Comparison of ENCODE assay signal across 15 mouse cellular contexts in genomic region chr11:82380606-82381202, GRCm38 (mm10). TPM values are rescaled to one million over a fixed set of nuclear protein-coding genes. Genes with fewer than 3 reads are reported as not detected.
DNase-seq lines count a peak whose midpoint lies in the region; ATAC-seq and TF ChIP-seq lines count a peak whose summit lies in the region.
"Had no signal": no experiment of that assay in that cellular context is flagged by ENCODE, and none has a peak within 500 bp of the region (broad histone marks: within the 10 kb centered on the region; RNA-seq: fewer than 3 reads in every experiment).

No protein-coding gene starts in this region.

- no peak for TF ChIP-seq CTCF in hindbrain, postnatal 0 days (IDR thresholded peaks at IDR 0.05; ENCODE audit: low read depth)

- WGBS in hindbrain, embryonic 13.5 days: 40% methylated on average over 3 of the region's 3 CpGs
- 76% methylated on average over 3 of the region's 3 CpGs for WGBS in hindbrain, embryonic 11.5 days
- 27% methylated on average over 3 of the region's 3 CpGs for WGBS in hindbrain, postnatal 0 days
- WGBS in stomach, embryonic 15.5 days: 35% methylated on average over 3 of the region's 3 CpGs

- H3K9me3 ChIP-seq in hindbrain, embryonic 13.5 days: no peaks in the 10 kb centered on the region
- no peaks in the 10 kb centered on the region for H3K9me3 ChIP-seq in hindbrain, embryonic 11.5 days (ENCODE audit: control insufficient read depth, low read length)
- H3K9me3 ChIP-seq in hindbrain, postnatal 0 days (ENCODE audit: low read length): no peaks in the 10 kb centered on the region
- H3K9me3 ChIP-seq in stomach, embryonic 15.5 days: no peaks in the 10 kb centered on the region
- H3K9me3 ChIP-seq: embryonic facial prominence, embryonic 15.5 days; liver, embryonic 15.5 days had no signal

- no peak overlapping the region for H3K4me3 ChIP-seq in hindbrain, embryonic 13.5 days
- no peak overlapping the region for H3K4me3 ChIP-seq in hindbrain, embryonic 11.5 days (ENCODE audit: low read depth, low read length)
- H3K4me3 ChIP-seq in hindbrain, postnatal 0 days (ENCODE audit: low read length): no peak overlapping the region
- no peak overlapping the region for H3K4me3 ChIP-seq in stomach, embryonic 15.5 days (replicated peaks)
- H3K4me3 ChIP-seq: embryonic facial prominence, embryonic 15.5 days; liver, embryonic 15.5 days had no signal

- no peak overlapping the region for H3K9ac ChIP-seq in hindbrain, embryonic 13.5 days
- H3K9ac ChIP-seq in hindbrain, embryonic 11.5 days (ENCODE audit: low read depth, low read length): no peak overlapping the region
- H3K9ac ChIP-seq in hindbrain, postnatal 0 days (replicated peaks; ENCODE audit: low read length): no peak overlapping the region
- no peak overlapping the region for H3K9ac ChIP-seq in stomach, embryonic 15.5 days
- H3K9ac ChIP-seq: embryonic facial prominence, embryonic 15.5 days; liver, embryonic 15.5 days had no signal

- H3K4me1 ChIP-seq in hindbrain, embryonic 13.5 days (replicated peaks): peaks cover 19% of the 10 kb centered on the region; the same call in 1 of the 2 replicates
- no peaks in the 10 kb centered on the region for H3K4me1 ChIP-seq in hindbrain, embryonic 11.5 days (replicated peaks; ENCODE audit: control insufficient read depth, insufficient read depth, low read length)
- H3K4me1 ChIP-seq in hindbrain, postnatal 0 days (ENCODE audit: insufficient read depth, low read length): no peaks in the 10 kb centered on the region
- no peaks in the 10 kb centered on the region for H3K4me1 ChIP-seq in stomach, embryonic 15.5 days
- H3K4me1 ChIP-seq: embryonic facial prominence, embryonic 15.5 days; liver, embryonic 15.5 days had no signal

- intact Hi-C loops in gastrocnemius, postnatal 36 days (cut with DNase I): no loop called here

- no peak overlapping the region for H3K4me2 ChIP-seq in hindbrain, embryonic 13.5 days
- no peak overlapping the region for H3K4me2 ChIP-seq in hindbrain, embryonic 11.5 days (replicated peaks; ENCODE audit: low read depth, low read length)
- no peak overlapping the region for H3K4me2 ChIP-seq in hindbrain, postnatal 0 days (ENCODE audit: low read depth, low read length)
- no peak overlapping the region for H3K4me2 ChIP-seq in stomach, embryonic 15.5 days
- H3K4me2 ChIP-seq: embryonic facial prominence, embryonic 15.5 days; liver, embryonic 15.5 days had no signal

- no peak for DNase-seq in hindbrain, embryonic 11.5 days (ENCODE audit: low spot score)
- DNase-seq in retina, postnatal 1 day: peak; percentile 97
- no peak for DNase-seq in retina, embryonic 14.5 days (ENCODE audit: low spot score)
- peak; percentile 88 for DNase-seq in hindbrain, postnatal 0 days (ENCODE audit: low spot score)
- no peak for DNase-seq in gastrocnemius, postnatal 36 days
- DNase-seq in testis, postnatal 14 days (ENCODE audit: low spot score): no peak
- DNase-seq: gastrocnemius, postnatal 14 days; heart, postnatal 36 days; right cerebral cortex, adult 18-20 months; thymus, postnatal 25 days had no signal

- peak; percentile 76 for ATAC-seq in hindbrain, embryonic 13.5 days (ENCODE audit: low FRiP score)
- no peak for ATAC-seq in hindbrain, embryonic 11.5 days (ENCODE audit: low FRiP score)
- peak; percentile 86 for ATAC-seq in hindbrain, postnatal 0 days
- ATAC-seq in stomach, embryonic 15.5 days (ENCODE audit: insufficient read depth, low FRiP score, low read depth): 0 out of 2 replicates have a peak, but pooled peaks have one; percentile 63

- peaks cover 41% of the 10 kb centered on the region for H3K27me3 ChIP-seq in hindbrain, embryonic 13.5 days
- peaks cover 8% of the 10 kb centered on the region; the same call in 1 of the 2 replicates for H3K27me3 ChIP-seq in hindbrain, embryonic 11.5 days (ENCODE audit: control insufficient read depth, insufficient read depth, low read length)
- no peaks in the 10 kb centered on the region; the same call in 1 of the 2 replicates for H3K27me3 ChIP-seq in hindbrain, postnatal 0 days (ENCODE audit: insufficient read depth, low read length)
- H3K27me3 ChIP-seq in stomach, embryonic 15.5 days (replicated peaks): peaks cover 22% of the 10 kb centered on the region

- 0 out of 2 replicates have a peak overlapping the region, but pooled peaks have one; percentile 8 for H3K27ac ChIP-seq in hindbrain, embryonic 13.5 days
- H3K27ac ChIP-seq in hindbrain, embryonic 11.5 days (ENCODE audit: low read depth, low read length): no peak overlapping the region
- no peak overlapping the region for H3K27ac ChIP-seq in hindbrain, postnatal 0 days
- H3K27ac ChIP-seq in stomach, embryonic 15.5 days: no peak overlapping the region
- H3K27ac ChIP-seq: embryonic facial prominence, embryonic 15.5 days; liver, embryonic 15.5 days had no signal

- H3K36me3 ChIP-seq in hindbrain, embryonic 13.5 days: no peaks in the 10 kb centered on the region
- H3K36me3 ChIP-seq in hindbrain, embryonic 11.5 days (ENCODE audit: control insufficient read depth, insufficient read depth, low read length): no peaks in the 10 kb centered on the region
- H3K36me3 ChIP-seq in hindbrain, postnatal 0 days (ENCODE audit: insufficient read depth, low read length): no peaks in the 10 kb centered on the region
- H3K36me3 ChIP-seq in stomach, embryonic 15.5 days: no peaks in the 10 kb centered on the region
- H3K36me3 ChIP-seq: embryonic facial prominence, embryonic 15.5 days; liver, embryonic 15.5 days had no signal

RNA-seq across cellular contexts. Expression of gene Tmem132e, which starts 8.0 kb away (rescaled TPM):
- polyA plus RNA-seq in hindbrain, embryonic 13.5 days (2015; fragmentation: Nextera tagmentation; extraction: Ambion mirVana): 2.0 and 2.2 TPM in 2 replicates
- 1.5 and 1.8 TPM in 2 replicates for polyA plus RNA-seq in hindbrain, embryonic 11.5 days (2014; fragmentation: Nextera tagmentation; extraction: Ambion mirVana)
- 48.9 and 52.8 TPM in 2 replicates for total RNA-seq in hindbrain, postnatal 0 days (2014; rRNA removed)
- polyA plus RNA-seq in hindbrain, postnatal 0 days (2015; fragmentation: Nextera tagmentation; extraction: Ambion mirVana): 4.0 and 4.6 TPM in 2 replicates
- polyA plus RNA-seq in stomach, embryonic 15.5 days (2015; fragmentation: Nextera tagmentation; extraction: Ambion mirVana): 0.59 and 0.65 TPM in 2 replicates
- not detected for total RNA-seq in gastrocnemius, postnatal 36 days (2021)
- total RNA-seq: CH12.LX had no signal

Comparison
In these comparisons a context has a peak if more than half of its experiments do, and no peak if none do; other contexts are left out.
1. DNase-seq: peak in retina, postnatal 1 day (single experiment) and hindbrain, postnatal 0 days (single experiment); none in hindbrain, embryonic 11.5 days (single experiment), retina, embryonic 14.5 days (single experiment), gastrocnemius, postnatal 36 days (0 of 2) and testis, postnatal 14 days (single experiment).